Mouse (Mus musculus): Measurements from ENCODE around the gene Hace1.

- TF ChIP-seq CTCF (IDR thresholded peaks at IDR 0.05; ENCODE audit: low read depth), result no peak
- TF ChIP-seq EP300 (IDR thresholded peaks at IDR 0.05; ENCODE audit: low read depth), result no peak
Measured at GRCm38 (mm10) chr10:45605853-45606252, 28.2 kb downstream of the Hace1 start.
